Mouse (Mus musculus) lung, adult 2 months (tissue): Measurements from ENCODE around the gene Mybpc1.

ENCODE experiments used
- CTCF ChIP-seq: fragments of 200-500 bp; IDR thresholded peaks from 2 replicates; pipeline ENCODE4 v1.5.1; 2011; ENCODE audit warnings: mild to moderate bottlenecking, low read length, control low read depth; ENCODE audit not compliant: insufficient read depth
- POLR2A ChIP-seq: fragments of 200-500 bp; IDR thresholded peaks from 2 replicates; pipeline ENCODE4 v1.6.1; 2011; ENCODE audit warnings: low read depth, mild to moderate bottlenecking, control low read depth, low read length, borderline replicate concordance; ENCODE audit errors: extremely low read depth

GRCm38 (mm10) chr10:88494959-88495587 is 109.9 kb downstream of the Mybpc1 start:
- TF ChIP-seq CTCF (no peak), POLR2A (no peak)
